Mouse (Mus musculus) liver, embryonic 14.5 days (tissue): Measurements from ENCODE around the gene Epb41l1. TPM values are rescaled to one million over a fixed set of nuclear protein-coding genes. Genes with fewer than 3 reads are reported as not detected.

ENCODE experiments used
- ATAC-seq: fragments of 200-750 bp; cut with Nextera tagmentation; 2 replicates; pipeline ENCODE4 v1.8.0; 2017; ENCODE audit warnings: moderate number of reproducible peaks, mild to moderate bottlenecking, moderate library complexity; ENCODE audit not compliant: insufficient read depth
- DNase-seq, 3 experiments: peaks; one replicate each; pipeline ENCODE4 v3.0.0-alpha.2; 2012 to 2013; ENCODE audit warnings: low read depth in 3 of 3, low spot score in 3 of 3
- H3K27ac ChIP-seq: fragments of 300-500 bp; sonication (generic); 2 replicates; pipeline ENCODE4 v1.5.1; 2014; ENCODE audit warnings: moderate library complexity, mild to moderate bottlenecking, control low read depth, inconsistent platforms
- H3K27me3 ChIP-seq: fragments of 300-500 bp; sonication (generic); 2 replicates; pipeline ENCODE4 v1.6.1; 2014; ENCODE audit warnings: mild to moderate bottlenecking, low read length, moderate library complexity; ENCODE audit not compliant: control insufficient read depth, insufficient read depth
- H3K36me3 ChIP-seq: fragments of 300-500 bp; sonication (generic); replicated peaks from 2 replicates; pipeline ENCODE4 v1.6.1; 2014; ENCODE audit warnings: low read depth; ENCODE audit not compliant: control insufficient read depth, insufficient read depth
- H3K4me1 ChIP-seq, 2 experiments: fragments of 200-500 bp in 1 of 2; fragments of 300-500 bp in 1 of 2; sonication (generic) in 1 of 2; replicated peaks; 2 replicates each; pipeline ENCODE4 v1.6.1; 2012 to 2014; ENCODE audit warnings: antibody characterized with exemption in 1 of 2, inconsistent platforms in 1 of 2, low read length in 1 of 2; ENCODE audit not compliant: control insufficient read depth in 2 of 2, insufficient read depth in 2 of 2
- H3K4me2 ChIP-seq: fragments of 300-500 bp; sonication (generic); 2 replicates; pipeline ENCODE4 v1.6.1; 2014; ENCODE audit warnings: low read depth, mild to moderate bottlenecking, control low read depth, moderate library complexity
- H3K4me3 ChIP-seq, 2 experiments: fragments of 200-500 bp in 1 of 2; fragments of 300-500 bp in 1 of 2; sonication (generic) in 1 of 2; 2 replicates each; pipeline ENCODE4 v1.5.1; 2012 to 2014; ENCODE audit warnings: low read depth in 2 of 2, low read length in 2 of 2, mild to moderate bottlenecking in 2 of 2, control low read depth in 1 of 2, inconsistent platforms in 1 of 2, moderate library complexity in 1 of 2; ENCODE audit not compliant: insufficient read depth in 1 of 2
- H3K9ac ChIP-seq: fragments of 300-500 bp; sonication (generic); replicated peaks from 2 replicates; pipeline ENCODE4 v1.6.1; 2014; ENCODE audit warnings: mild to moderate bottlenecking, control low read depth, moderate library complexity
- H3K9me3 ChIP-seq: fragments of 300-500 bp; sonication (generic); 2 replicates; pipeline ENCODE4 v1.6.1; 2016; ENCODE audit warnings: low read length, mixed read lengths; ENCODE audit not compliant: control insufficient read depth
- CTCF ChIP-seq: IDR thresholded peaks from 2 replicates; pipeline ENCODE4 v1.5.1; 2016; ENCODE audit warnings: antibody characterized with exemption, low read depth, control low read depth
- EP300 ChIP-seq: IDR thresholded peaks from 2 replicates; pipeline ENCODE4 v1.6.1; 2016; ENCODE audit warnings: antibody characterized with exemption, low read depth
- WGBS: fragments of 180-500 bp; shearing (Covaris S2); extraction: QIAGEN DNeasy Blood & Tissue Kit; methylation state at CpG from one replicate; pipeline ENCODE4 v1.1.7; 2014; ENCODE audit not compliant: insufficient replicate concordance; 5-methylcytosine and 5-hydroxymethylcytosine counted together
- polyA plus RNA-seq, 2 experiments: library from polyadenylated mRNA; depleted of rRNA in 1 of 2; stranded (reverse) in 1 of 2; unstranded in 1 of 2; fragments of >200 nt; fragmentation: Nextera tagmentation in 1 of 2; extraction: Ambion mirVana in 1 of 2; gene quantifications; 2 replicates each; pipeline versions ENCODE4 v1.2.1 to v1.2.3; 2012 to 2014

Epb41l1 gene
- polyA plus RNA-seq, 2 experiments = 0.46 to 2.5 TPM

DNA sequence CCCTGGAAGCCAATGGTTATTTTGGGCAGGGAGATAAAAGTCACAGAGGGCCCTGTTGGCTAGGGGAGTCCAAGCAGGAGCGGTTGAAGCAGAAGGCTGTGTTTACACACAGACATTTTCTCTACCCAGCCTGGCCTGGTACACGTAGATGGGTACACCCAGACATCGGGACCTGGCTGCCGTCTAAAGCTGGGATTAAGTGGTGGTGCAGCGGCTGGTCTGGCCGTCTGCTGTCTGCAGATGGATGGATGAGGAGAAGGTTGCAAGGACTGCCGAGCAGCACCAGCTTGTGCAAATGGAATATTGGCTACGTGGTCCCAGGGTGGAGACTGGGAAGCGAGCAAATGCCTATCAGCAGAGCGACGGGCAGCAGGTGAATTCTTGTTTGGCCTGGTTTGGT is 46.8 kb downstream of the Epb41l1 start:
- WGBS = 72% methylated on average over 11 of the region's 11 CpGs
- Histone ChIP-seq H3K4me3 (no peak overlapping the region), H3K27ac (no peak overlapping the region), H3K4me2 (no peak overlapping the region), H3K36me3 (no peaks in the 10 kb centered on the region), H3K9me3 (no peaks in the 10 kb centered on the region), H3K4me1 (no peaks in the 10 kb centered on the region), H3K27me3 (no peaks in the 10 kb centered on the region), H3K9ac (no peak overlapping the region)
- ATAC-seq = no peak
- no peak for DNase-seq
- TF ChIP-seq EP300 (no peak), CTCF (no peak)

DNA sequence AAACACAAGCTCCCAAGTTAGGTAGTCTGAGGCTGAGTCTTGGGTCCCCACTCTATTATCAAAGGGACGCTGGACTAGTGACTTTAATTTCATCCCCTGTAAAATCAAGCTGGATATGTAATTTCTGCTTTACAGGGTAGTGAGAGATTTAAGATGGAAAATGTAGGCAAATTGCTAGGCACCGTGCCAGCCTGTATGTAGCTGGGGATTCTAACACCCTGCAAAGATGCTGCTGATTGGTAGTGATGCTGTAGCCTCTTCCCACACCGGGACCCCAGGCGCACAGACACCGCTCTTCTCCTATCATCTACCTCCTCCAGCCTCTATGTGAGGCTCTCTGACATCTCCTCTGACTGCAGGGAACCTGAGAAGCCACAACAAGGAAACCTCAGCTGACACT is 48.2 kb downstream of the Epb41l1 start:
- H3K9me3 ChIP-seq = no peaks in the 10 kb centered on the region
- DNase-seq (no peak), ATAC-seq (no peak)
- H3K4me1 ChIP-seq = peaks cover 0 to 2% of the 10 kb centered on the region in 2 experiments; a peak in 2 of 4 replicates
- H3K4me3 ChIP-seq = no peak overlapping the region
- TF ChIP-seq EP300 (no peak), CTCF (no peak)
- no peak overlapping the region for H3K27ac ChIP-seq
- 74% methylated on average over 5 of the region's 5 CpGs for WGBS
- H3K4me2 ChIP-seq = no peak overlapping the region
- H3K36me3 ChIP-seq = no peaks in the 10 kb centered on the region
- no peak overlapping the region for H3K9ac ChIP-seq
- H3K27me3 ChIP-seq = no peaks in the 10 kb centered on the region

DNA sequence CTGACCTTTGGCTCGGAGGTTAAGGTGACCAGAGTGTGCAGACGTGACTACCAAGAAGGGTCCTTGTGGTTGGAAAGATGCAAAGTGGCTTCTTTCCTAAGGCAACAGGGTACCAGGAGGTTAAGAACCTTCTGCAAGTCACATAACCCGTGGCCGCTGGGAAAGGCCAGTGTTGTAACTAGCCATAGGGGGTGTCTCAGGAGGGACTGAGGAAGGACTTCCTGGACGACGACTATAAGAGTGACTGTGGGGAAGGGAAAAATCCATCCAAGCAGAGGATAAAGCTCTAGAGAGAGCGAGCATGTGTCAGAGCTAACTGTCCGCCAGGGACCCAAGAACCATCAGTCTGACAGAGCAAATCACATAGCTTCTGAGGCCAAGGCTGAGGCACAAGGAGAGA is 48.8 kb downstream of the Epb41l1 start:
- peaks cover 0 to 2% of the 10 kb centered on the region in 2 experiments; a peak in 2 of 4 replicates for H3K4me1 ChIP-seq

DNA sequence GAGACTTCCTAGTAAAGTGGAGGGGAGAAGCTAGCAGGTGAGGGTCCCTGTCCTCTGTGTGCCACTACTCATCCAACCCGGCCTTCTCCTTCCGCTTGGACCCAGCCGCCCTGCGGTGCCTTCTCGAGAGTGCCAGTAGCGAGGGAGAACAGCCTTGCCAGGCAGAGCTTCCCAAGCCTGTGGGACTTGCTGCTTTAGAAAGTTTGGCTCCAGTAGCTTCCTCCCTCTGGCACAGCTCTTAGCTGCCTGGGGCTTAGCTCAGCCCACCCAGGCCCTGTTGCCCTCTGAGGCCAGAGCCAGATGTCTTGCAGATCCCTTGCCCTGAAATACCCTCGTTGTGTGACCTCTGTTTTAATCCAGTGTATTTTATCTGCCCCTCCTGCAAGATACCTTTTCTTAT is 50.2 kb downstream of the Epb41l1 start:
- TF ChIP-seq EP300 (no peak), CTCF (no peak)

More for the DNA sequence above, 48.8 kb downstream of the Epb41l1 start:
- Histone ChIP-seq H3K27me3 (peaks cover 2% of the 10 kb centered on the region; the same call in 1 of the 2 replicates), H3K4me3 (no peak overlapping the region), H3K9ac (no peak overlapping the region), H3K4me2 (no peak overlapping the region), H3K27ac (no peak overlapping the region), H3K9me3 (no peaks in the 10 kb centered on the region), H3K36me3 (no peaks in the 10 kb centered on the region)
- TF ChIP-seq CTCF = no peak
- no peak for TF ChIP-seq EP300
- DNase-seq (no peak), ATAC-seq (no peak)
- 60% methylated on average over 8 of the region's 8 CpGs for WGBS

DNA sequence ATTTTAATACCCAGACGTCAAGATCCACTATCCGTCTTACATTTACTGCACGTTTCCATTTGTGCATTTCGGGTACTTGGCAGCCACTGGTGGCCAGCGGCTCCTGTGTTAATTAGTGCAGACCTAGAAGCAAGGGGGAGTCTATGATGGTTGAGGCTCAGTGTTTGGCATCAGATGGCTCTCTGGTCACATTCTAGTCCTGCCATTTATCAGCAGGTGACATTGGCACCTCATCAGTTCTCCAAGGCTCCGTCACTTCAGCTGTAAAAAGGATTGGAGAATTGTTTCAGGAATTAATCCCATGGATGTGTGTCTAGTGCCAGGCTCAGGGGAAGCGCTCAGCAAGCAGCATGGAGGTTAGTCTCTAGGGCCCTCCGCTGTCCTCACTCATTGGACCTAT is 51.6 kb downstream of the Epb41l1 start:
- H3K4me2 ChIP-seq = no peak overlapping the region
- TF ChIP-seq EP300 = no peak
- TF ChIP-seq CTCF = no peak
- WGBS = 73% methylated on average over 8 of the region's 8 CpGs

More for the DNA sequence above, 50.2 kb downstream of the Epb41l1 start:
- H3K27ac ChIP-seq = no peak overlapping the region
- H3K4me1 ChIP-seq = peaks cover 0 to 8% of the 10 kb centered on the region in 2 experiments; a peak in 3 of 4 replicates
- H3K36me3 ChIP-seq = no peaks in the 10 kb centered on the region
- H3K4me2 ChIP-seq = no peak overlapping the region
- peaks cover 15% of the 10 kb centered on the region for H3K27me3 ChIP-seq
- no peak overlapping the region for H3K9ac ChIP-seq
- no peak overlapping the region for H3K4me3 ChIP-seq
- 79% methylated on average over 7 of the region's 7 CpGs for WGBS
- no peaks in the 10 kb centered on the region for H3K9me3 ChIP-seq
- DNase-seq = no peak
- ATAC-seq = no peak

More for the DNA sequence above, 51.6 kb downstream of the Epb41l1 start:
- H3K9ac ChIP-seq = no peak overlapping the region
- ATAC-seq = no peak
- H3K4me3 ChIP-seq = no peak overlapping the region
- peaks cover 0 to 8% of the 10 kb centered on the region in 2 experiments; a peak in 3 of 4 replicates for H3K4me1 ChIP-seq
- H3K27ac ChIP-seq = no peak overlapping the region
- H3K36me3 ChIP-seq = no peaks in the 10 kb centered on the region
- DNase-seq = no peak
- H3K27me3 ChIP-seq = peaks cover 28% of the 10 kb centered on the region
- H3K9me3 ChIP-seq = no peaks in the 10 kb centered on the region
